Mouse (Mus musculus) megakaryocyte, embryonic 14.5 days (primary cell): ENCODE measurements around the gene Cd27.

Experiments
- FLI1 ChIP-seq: IDR thresholded peaks from 2 replicates; pipeline ENCODE4 v1.6.1; 2012; ENCODE audit warnings: low read length, inconsistent platforms, mixed read lengths
- GATA1 ChIP-seq: IDR thresholded peaks from 3 replicates; pipeline ENCODE4 v1.6.1; 2012; ENCODE audit warnings: mixed read lengths, low read length, inconsistent platforms, borderline replicate concordance

DNA sequence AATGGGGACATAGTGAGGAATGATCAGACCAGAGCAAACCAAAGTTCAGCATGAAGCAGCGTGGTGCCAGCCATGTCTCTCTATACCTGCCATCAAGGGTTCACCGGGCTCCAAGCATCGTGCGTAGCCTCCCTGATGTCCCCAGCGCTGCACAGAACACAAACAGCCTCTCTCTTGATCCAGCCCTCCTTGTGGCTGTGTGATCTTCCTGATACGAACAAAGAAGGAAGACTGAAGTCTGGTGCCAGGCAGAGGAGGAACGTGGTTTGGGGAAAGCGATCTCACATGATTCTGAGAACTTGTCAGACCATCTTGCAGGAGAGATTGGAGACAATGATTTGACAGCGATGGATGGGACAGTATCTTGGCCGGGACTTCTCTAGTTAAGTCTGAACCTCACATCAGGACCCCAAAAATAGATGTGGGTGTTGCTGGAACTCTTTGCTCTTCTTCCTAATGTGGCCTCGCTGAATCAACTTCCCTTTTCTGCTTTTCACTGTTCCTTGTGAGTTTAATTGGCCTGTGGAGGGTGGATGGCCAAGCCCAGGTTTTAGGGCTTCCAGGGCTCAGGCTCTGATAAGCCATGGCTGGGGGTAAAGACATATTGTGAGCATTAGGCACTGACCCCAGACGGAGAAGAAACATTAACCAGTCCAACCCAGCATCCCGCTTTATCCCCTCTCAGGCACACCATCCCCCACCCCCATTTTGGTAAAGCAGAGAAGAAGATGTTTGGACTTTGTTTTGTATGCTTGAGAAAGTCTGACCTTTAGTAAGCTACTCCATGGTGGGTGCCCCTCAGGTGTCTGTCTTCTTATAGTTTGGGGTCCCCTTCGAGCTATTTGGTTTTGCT lies 17.3 kb upstream of the Cd27 start:
- TF ChIP-seq GATA1 (no peak), FLI1 (no peak)
